Mouse (Mus musculus): ENCODE data around the gene Lrrc61.

Lrrc61 gene

GRCm38 (mm10) chr6:48548314-48548713, 6.3 kb upstream of the Lrrc61 start:
- no peak for DNase-seq

GRCm38 (mm10) chr6:48552918-48553317, 1.7 kb upstream of the Lrrc61 start:
- peak; percentile 37 for DNase-seq

GRCm38 (mm10) chr6:48553819-48554218, 777 bp upstream of the Lrrc61 start:
- DNase-seq: no peak

- DNase-seq: peak; percentile 82
Observed at GRCm38 (mm10) chr6:48555104-48555890, 701 bp downstream of the Lrrc61 start.

GRCm38 (mm10) chr6:48555956-48556355, 1.4 kb downstream of the Lrrc61 start:
- DNase-seq: no peak

GRCm38 (mm10) chr6:48565693-48566310, 11.2 kb downstream of the Lrrc61 start:
- no peak for DNase-seq

- DNase-seq: peak; percentile 73
Observed at GRCm38 (mm10) chr6:48566312-48566711, 11.7 kb downstream of the Lrrc61 start.

GRCm38 (mm10) chr6:48568036-48568984, 13.7 kb downstream of the Lrrc61 start:
- DNase-seq: peak; percentile 68

GRCm38 (mm10) chr6:48569065-48569807, 14.6 kb downstream of the Lrrc61 start:
- no peak for DNase-seq

- no peak for DNase-seq
Observed at GRCm38 (mm10) chr6:48572014-48572413, 17.4 kb downstream of the Lrrc61 start.

- DNase-seq: peak; percentile 86
Observed at GRCm38 (mm10) chr6:48572572-48573061, 18.0 kb downstream of the Lrrc61 start, which contains the start of gene Rarres2. Gene Rarres2, minus strand, starts transcription at chr6:48572789.

GRCm38 (mm10) chr6:48573280-48573679, 18.7 kb downstream of the Lrrc61 start:
- DNase-seq: peak; percentile 47

- DNase-seq: no peak
Observed at GRCm38 (mm10) chr6:48573981-48574380, 19.4 kb downstream of the Lrrc61 start.

GRCm38 (mm10) chr6:48578736-48579135, 24.1 kb downstream of the Lrrc61 start:
- DNase-seq: no peak

- peak; percentile 73 for DNase-seq
Observed at GRCm38 (mm10) chr6:48579215-48579648, 24.6 kb downstream of the Lrrc61 start.

- no peak for DNase-seq
Observed at GRCm38 (mm10) chr6:48581257-48581656, 26.7 kb downstream of the Lrrc61 start.

GRCm38 (mm10) chr6:48582037-48582436, 27.4 kb downstream of the Lrrc61 start:
- peak; percentile 69 for DNase-seq

- no peak for DNase-seq
Observed at GRCm38 (mm10) chr6:48589194-48589750, 34.7 kb downstream of the Lrrc61 start, which contains the start of gene Gm45021. Gene Gm45021, plus strand, starts transcription at chr6:48589610.

- DNase-seq: no peak
Observed at GRCm38 (mm10) chr6:48591221-48591845, 36.7 kb downstream of the Lrrc61 start.

- no peak for DNase-seq
Observed at GRCm38 (mm10) chr6:48591871-48592270, 37.3 kb downstream of the Lrrc61 start.

Data from lung, postnatal 10 days (tissue).